Mouse (Mus musculus) cerebellum, adult 2 months (tissue): ENCODE measurements around the gene Tnfsf4.

Source experiments
- CTCF ChIP-seq: fragments of 200-500 bp; IDR thresholded peaks from 2 replicates; pipeline ENCODE4 v1.5.1; 2011; ENCODE audit warnings: low read depth, mild to moderate bottlenecking, control low read depth, low read length, moderate library complexity, borderline replicate concordance; ENCODE audit not compliant: insufficient read depth
- POLR2A ChIP-seq: fragments of 200-500 bp; IDR thresholded peaks from 2 replicates; pipeline ENCODE4 v1.6.1; 2011; ENCODE audit warnings: low read length, control low read depth, borderline replicate concordance; ENCODE audit not compliant: insufficient read depth

DNA sequence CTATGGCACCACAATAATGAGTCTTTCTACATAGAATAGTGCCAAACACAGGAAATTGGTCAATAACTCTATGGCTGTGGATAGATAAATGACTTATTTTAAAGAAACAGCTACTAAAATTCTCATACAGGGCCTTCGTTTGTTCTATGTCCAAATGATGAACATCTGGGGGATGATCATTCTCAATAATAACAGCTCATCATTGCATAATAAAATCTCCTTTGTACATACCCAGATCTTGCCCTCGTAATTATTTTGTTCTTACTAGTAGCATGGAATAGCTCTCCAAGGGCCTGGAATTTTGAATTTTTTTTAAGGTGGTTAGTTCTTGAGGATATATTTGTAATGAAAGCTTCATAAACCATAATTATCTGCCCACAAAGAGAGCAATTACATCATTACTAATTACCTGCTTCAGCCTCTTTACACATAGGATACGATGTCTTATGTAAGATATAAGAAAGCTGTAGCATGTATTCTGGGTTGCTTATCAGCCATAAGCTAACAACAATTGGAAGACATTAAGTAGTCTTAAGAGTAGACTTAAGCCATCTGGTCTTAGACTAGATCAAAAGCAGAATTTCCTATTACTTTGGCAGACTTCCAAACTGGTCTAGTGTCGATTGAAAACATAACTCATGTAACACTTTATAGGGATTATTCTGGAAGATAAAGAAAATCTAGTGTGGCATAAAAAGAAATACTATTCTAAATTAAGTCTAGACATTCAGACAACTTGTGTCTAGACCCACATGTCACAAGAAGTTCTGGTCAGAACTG is 31.3 kb downstream of the Tnfsf4 start:
- TF ChIP-seq CTCF: no peak
- TF ChIP-seq POLR2A: no peak
